Mouse (Mus musculus) ES-Bruce4 (cell line): ENCODE results near the gene Nr2c2.

Experiments
- CTCF ChIP-seq: IDR thresholded peaks from one replicate; pipeline ENCODE4 v1.8.1; 2011; ENCODE audit warnings: low read depth, low read length
- EP300 ChIP-seq: IDR thresholded peaks from 2 replicates; pipeline ENCODE4 v1.6.1; 2011; ENCODE audit warnings: low read depth, low read length; ENCODE audit not compliant: insufficient read depth
- POLR2A ChIP-seq: IDR thresholded peaks from one replicate; pipeline ENCODE4 v1.8.1; 2011; ENCODE audit warnings: low read length; ENCODE audit not compliant: insufficient read depth

DNA sequence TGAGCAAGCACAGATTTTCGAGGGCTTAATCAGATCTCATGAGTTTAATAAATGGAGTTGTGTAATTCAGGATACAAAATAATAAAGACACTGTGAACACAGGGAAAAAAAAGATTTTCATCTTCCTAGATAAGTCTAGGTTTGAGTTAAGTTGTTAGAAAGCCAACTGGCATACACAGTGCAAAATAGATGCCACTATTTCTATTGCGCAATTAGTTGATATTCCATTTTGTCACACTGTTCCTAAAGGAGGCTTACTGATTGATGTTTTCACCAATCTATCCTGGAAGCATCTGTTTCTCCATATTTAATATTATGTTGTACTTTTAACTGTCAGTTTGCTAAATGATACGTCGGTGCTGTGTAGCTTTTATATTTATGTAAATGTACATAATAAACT is 54.7 kb downstream of the Nr2c2 start:
- TF ChIP-seq EP300 (no peak), POLR2A (no peak), CTCF (no peak)
